Mouse (Mus musculus) v-Abl transformed pro-B cells (cell line): ENCODE results near the gene Tnnt2.

Source experiments
- in situ Hi-C, 2 experiments: fragments of 400-800 bp; cut with MboI; formaldehyde crosslinking; loops; one replicate each; pipeline ENCODE4 v1.15.1; 2025; ENCODE audit not compliant: unreplicated experiment in 2 of 2

Gene Tnnt2

DNA sequence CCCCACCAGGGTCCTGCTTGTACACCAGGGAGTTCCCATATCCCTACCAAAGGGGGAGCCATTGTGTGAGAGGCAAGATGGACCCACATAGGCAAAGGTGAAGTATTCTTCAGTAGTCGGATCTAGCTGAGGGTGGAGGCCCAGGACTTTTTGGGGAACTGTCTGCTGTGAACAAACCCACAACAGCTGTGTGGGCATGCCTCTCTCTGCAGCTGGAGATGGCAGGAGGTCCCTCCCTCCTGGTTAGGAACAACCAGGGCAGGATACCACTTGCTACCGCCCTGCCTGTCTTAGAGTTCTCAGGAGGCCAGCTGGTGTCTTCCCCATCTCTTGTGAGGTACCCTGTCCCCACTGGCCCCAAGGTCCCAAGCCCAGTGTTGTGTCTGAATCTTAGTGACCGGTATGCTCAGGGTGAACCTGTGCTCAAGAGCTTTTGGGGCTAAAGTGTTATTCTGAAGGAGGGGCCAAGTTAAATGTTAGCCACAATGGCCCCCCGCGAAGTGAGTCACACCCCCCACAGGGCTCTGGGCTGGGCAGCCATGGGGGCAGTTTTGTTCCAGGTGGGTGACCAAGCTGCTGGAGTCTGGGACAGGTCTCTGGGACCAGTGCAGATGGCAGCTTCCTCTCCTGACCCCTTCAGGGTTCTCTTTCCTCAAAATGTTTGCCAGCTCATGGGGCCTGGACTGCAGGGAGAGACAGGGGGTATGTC is 22.3 kb upstream of the Tnnt2 start:
- in situ Hi-C loops, result loop anchor here in 1 of 2 experiments (25.0 kb wide), 1 partner anchor 1252 kb away; the partner anchor contains the start of gene Kdm5b

- in situ Hi-C loops, result loop anchor here in 1 of 2 experiments (25.0 kb wide), 1 partner anchor 1252 kb away; the partner anchor contains the start of gene Kdm5b
These were observed 21.6 kb upstream of the Tnnt2 start for GRCm38 (mm10) chr1:135814531-135814930.

GRCm38 (mm10) chr1:135817595-135817994 is 18.6 kb upstream of the Tnnt2 start:
- in situ Hi-C loops, result loop anchor here in 1 of 2 experiments (25.0 kb wide), 1 partner anchor 1255 kb away; the partner anchor contains the start of gene Kdm5b

DNA sequence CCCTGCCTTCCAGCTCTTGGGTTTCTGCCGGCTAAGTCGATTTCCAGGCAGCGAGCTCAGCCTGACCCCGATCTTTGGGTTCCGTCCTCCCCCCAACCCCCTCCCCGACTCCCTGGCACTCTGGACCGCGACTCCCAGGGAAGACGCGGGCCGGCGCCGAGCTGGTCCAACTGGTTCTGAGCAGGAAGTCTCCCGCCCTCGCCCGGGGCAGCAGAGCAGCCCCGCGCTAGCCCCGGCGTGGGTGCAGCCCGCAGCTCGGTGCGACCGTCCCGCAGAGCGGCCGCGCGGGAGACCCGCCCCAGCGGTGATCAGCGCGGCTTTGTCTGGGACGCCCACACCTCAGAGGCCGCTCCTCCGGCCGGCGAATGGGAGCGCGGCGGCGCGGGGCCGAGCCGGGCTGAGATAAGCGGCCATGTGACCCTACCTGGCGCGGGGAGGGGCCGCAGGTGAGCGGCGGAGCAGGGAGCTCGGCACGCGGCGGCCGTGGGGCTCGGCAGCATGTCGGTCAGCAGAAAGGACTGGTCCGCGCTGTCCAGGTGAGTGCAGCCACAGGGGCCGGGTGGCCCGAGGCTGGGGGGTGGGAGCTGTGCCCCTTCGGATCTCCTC is 17.6 kb upstream of the Tnnt2 start, which contains the start of gene Lad1:
Gene Lad1 (plus strand): TSS at position 118 of the 606 bp plus-strand sequence.
- in situ Hi-C loops, result loop anchor here in 1 of 2 experiments (25.0 kb wide), 1 partner anchor 1256 kb away; the partner anchor contains the start of gene Kdm5b

DNA sequence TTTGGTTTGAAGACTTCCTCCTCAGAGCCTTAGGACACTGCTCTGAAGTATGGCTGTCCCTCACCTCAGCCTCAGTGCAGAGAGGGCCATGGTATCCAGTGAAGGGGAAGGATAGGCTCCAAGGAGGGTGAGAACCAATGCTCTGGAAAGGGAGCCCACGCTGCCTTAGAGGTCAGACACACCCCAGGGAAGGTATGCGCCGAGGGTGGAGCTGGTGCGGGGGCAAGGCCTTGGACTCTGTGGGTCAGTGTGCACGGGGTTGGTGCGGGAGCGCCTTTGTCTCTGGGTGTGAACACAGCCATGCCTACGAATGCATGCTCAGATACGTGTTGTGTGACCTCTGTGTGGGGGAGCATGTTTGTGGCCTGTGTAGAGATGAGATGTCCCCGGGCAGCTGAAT is 16.1 kb upstream of the Tnnt2 start:
- in situ Hi-C loops, result loop anchor here in 1 of 2 experiments (25.0 kb wide), 1 partner anchor 1258 kb away; the partner anchor contains the start of gene Kdm5b

GRCm38 (mm10) chr1:135820736-135821364 is 15.3 kb upstream of the Tnnt2 start:
- in situ Hi-C loops, result loop anchor here in 1 of 2 experiments (25.0 kb wide), 1 partner anchor 1259 kb away; the partner anchor contains the start of gene Kdm5b

- in situ Hi-C loops, result loop anchor here in 1 of 2 experiments (25.0 kb wide), 1 partner anchor 1259 kb away; the partner anchor contains the start of gene Kdm5b
These were observed 14.4 kb upstream of the Tnnt2 start for GRCm38 (mm10) chr1:135821780-135822179.

- in situ Hi-C loops, result no loop called here
These were observed 7.2 kb upstream of the Tnnt2 start for GRCm38 (mm10) chr1:135828918-135829317.

GRCm38 (mm10) chr1:135834206-135834859 is 1.8 kb upstream of the Tnnt2 start:
- in situ Hi-C loops, result no loop called here

- in situ Hi-C loops, result no loop called here
These were observed 1.2 kb upstream of the Tnnt2 start for GRCm38 (mm10) chr1:135834983-135835382.

DNA sequence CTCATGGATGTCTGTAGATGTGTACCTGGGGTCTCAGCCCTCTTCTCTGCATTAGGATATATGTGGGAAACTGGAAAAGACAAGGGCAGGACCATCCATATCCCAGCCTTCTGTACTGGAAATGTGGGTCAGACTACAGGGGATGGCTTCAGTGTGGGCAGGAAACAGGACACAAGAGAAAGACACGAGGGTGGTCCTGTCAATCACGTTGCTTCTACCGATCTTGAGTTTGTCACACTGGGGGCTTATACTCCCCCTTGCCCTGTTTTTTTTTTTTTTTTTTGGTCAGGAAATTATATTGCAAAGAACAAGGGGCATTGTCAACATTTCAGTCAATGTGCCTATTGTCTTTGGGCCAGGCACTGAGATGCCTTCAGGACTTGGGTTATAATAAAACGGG is 2.5 kb downstream of the Tnnt2 start:
- in situ Hi-C loops, result no loop called here

DNA sequence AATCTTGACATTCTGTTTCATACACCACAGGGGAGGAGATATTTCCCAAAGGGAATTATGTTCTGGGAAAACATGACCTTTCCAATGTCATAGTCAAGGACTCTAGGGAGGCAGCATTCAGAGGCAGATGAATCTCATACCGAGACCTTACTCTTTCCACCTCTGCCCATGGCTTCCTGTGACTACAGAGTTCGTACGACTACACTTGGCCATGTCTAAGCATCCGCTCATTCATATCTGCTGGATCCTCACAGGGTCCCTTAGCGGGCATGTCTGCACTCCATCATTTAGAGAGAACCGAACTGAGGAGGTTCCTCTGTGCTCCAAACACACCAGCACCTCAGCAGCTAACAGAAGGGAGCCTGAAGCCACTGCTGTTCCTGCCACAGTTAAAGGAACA is 2.9 kb downstream of the Tnnt2 start:
- in situ Hi-C loops, result no loop called here

DNA sequence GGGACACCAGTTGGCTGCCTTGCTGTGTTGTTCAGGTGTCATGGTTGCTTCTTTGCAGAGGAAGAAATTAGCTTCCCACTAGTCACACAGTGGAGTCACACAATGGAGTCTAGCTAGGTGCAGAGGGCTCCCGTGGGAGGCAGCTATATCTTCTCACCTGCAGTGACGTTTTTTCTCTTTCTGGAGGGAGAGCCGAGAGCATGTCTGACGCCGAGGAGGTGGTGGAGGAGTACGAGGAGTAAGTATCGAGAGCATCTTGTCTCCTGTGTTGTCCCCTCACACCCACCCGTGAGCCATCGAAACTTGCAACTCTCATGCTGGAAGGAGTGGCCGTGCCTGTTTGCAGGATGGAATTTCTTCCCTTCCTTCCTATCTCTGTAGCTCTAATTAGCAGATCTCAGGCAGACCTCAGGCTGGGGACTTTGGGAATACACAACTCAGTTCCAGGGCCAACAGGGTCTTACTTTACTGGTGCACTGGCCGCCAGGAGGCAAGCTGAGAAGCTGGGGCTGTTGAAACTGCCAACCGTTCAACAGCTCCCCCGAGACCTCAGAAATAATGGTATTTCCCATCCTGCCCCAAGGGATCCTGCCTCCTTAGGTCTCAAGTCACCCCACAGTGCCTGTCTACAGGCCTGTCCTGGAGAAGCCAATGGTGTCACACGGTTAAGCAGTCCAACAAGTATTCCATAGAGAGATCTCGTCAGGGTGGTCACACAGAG is 4.7 kb downstream of the Tnnt2 start:
- in situ Hi-C loops, result no loop called here

DNA sequence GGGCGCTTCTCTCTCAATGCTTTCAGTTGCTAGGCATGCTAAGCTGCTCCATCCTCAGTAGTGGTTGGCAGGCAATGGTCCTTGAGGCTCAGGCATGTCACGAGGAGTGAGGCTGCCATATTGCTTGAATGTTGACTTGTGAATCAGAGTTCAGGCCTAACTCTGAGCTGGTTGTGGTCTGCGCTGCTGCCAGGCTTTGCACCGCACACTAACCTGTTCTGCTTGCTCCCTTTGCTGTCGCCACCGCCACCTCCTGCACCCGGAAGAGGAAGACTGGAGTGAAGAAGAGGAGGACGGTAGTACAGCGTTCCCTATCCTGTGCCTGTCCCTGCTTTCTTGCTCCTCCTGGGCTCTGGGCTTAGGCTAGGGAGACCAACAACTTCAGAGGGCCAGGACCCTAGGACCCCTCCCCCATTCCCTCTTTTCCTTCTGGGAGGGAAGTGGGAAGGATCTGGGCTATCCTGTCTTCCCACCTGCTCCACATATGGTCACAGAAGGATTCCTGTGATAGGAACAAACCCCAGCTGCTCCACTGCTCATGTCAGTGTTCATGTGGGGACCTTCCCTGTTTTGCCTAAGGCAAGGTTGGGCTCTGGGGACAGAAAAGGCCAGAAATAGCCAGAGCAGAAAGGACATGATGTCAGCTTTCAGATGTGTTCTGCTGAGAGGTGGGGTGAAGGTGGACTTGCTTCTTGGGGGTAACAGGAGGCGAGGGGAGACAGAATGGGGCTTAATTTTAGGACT is 7.5 kb downstream of the Tnnt2 start:
- in situ Hi-C loops, result no loop called here

DNA sequence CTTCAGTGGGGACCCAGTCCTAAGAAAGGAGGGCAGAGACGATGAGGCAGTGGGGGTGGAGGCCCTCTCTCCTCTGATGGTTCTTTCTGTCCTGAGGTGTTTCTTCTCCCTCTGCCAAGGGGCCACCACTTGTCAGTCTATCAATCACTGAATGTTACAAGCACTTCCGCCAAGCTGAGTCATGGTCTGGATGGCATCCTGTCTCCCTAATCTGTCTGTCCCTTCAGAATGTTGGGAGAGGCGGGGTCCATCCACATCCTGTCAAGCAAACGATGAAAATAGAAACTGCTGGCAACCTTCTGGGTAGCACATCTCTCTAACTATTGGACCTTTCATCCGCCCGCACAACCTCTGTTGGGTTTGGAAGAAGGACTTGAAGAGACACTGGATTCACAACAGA is 8.3 kb downstream of the Tnnt2 start:
- in situ Hi-C loops, result no loop called here

DNA sequence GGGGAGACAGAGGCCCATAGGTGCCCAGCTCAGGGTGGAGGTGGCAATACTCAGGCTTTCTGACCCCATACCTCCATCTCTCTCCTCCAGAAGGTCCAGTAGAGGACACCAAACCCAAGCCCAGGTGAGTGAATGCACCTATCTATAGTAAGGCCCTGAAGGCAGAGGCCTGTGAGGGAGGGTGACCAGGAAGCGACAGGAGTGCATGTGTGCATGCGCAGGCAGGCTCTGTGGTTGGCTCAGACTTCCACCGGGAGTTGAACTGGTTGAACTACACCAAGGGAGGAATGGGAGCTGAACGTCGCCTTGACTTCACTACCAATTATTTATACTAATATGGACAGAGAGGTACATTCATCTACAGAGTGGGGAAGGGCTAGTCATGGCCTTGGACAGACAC is 10.5 kb downstream of the Tnnt2 start:
- in situ Hi-C loops, result no loop called here

DNA sequence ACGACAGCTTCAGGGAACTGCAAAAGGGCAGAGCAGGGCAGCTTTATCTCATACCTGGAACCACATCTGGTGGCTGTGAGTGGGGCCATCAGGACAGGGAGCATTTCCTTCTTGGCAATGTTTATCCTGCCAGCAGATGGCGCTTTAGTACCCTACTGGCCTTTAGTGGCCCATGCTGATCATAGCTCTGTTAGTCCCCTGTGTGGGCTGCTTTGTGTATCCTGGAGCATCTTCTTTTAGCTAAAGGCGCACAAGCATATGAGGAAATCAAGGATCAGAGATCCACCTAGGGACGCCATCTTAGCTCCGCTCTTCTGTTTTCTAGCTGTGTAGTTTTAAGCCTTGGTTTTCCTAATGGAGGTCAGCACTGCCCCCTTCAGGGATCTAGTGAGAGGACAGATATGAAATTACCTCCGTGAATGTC is 11.0 kb downstream of the Tnnt2 start:
- in situ Hi-C loops, result no loop called here

GRCm38 (mm10) chr1:135847611-135848351 is 11.6 kb downstream of the Tnnt2 start:
- in situ Hi-C loops, result no loop called here
